Mouse (Mus musculus) cerebellum, adult 11-12 months (tissue): ENCODE results near the gene Asb13.

Source experiments
- DNase-seq: peaks from one replicate; pipeline ENCODE4 v3.0.0; 2022

The Asb13 gene

GRCm38 (mm10) chr13:3633895-3634811, at the start of gene Asb13:
Gene Asb13 (plus strand): TSS chr13:3634032.
- peak; percentile 88 for DNase-seq

- no peak for DNase-seq
Observed at GRCm38 (mm10) chr13:3590789-3591188, 43.0 kb upstream of the Asb13 start.

GRCm38 (mm10) chr13:3594311-3594710, 39.5 kb upstream of the Asb13 start:
- DNase-seq: no peak

GRCm38 (mm10) chr13:3596232-3596631, 37.6 kb upstream of the Asb13 start:
- no peak for DNase-seq

GRCm38 (mm10) chr13:3609780-3610117, 24.1 kb upstream of the Asb13 start:
- DNase-seq: no peak

- no peak for DNase-seq
Observed at GRCm38 (mm10) chr13:3610118-3610794, 23.6 kb upstream of the Asb13 start.

- peak; percentile 98 for DNase-seq
Observed at GRCm38 (mm10) chr13:3610795-3611438, 22.9 kb upstream of the Asb13 start, which contains the start of gene Fam208b. Gene Fam208b (minus strand): TSS chr13:3611108.

GRCm38 (mm10) chr13:3627139-3627538, 6.7 kb upstream of the Asb13 start:
- DNase-seq: no peak

- no peak for DNase-seq
Observed at GRCm38 (mm10) chr13:3628102-3628501, 5.7 kb upstream of the Asb13 start.

GRCm38 (mm10) chr13:3632551-3632950, 1.3 kb upstream of the Asb13 start:
- DNase-seq: no peak

- no peak for DNase-seq
Observed at GRCm38 (mm10) chr13:3633131-3633530, 701 bp upstream of the Asb13 start.

- DNase-seq: no peak
Observed at GRCm38 (mm10) chr13:3635076-3635475, 1.2 kb downstream of the Asb13 start.

- no peak for DNase-seq
Observed at GRCm38 (mm10) chr13:3636797-3637196, 3.0 kb downstream of the Asb13 start.

- no peak for DNase-seq
Observed at GRCm38 (mm10) chr13:3642049-3642448, 8.2 kb downstream of the Asb13 start.

- DNase-seq: no peak
Observed at GRCm38 (mm10) chr13:3642538-3642937, 8.7 kb downstream of the Asb13 start.

GRCm38 (mm10) chr13:3644871-3645270, 11.0 kb downstream of the Asb13 start:
- DNase-seq: no peak

GRCm38 (mm10) chr13:3645919-3646318, 12.1 kb downstream of the Asb13 start:
- no peak for DNase-seq

- no peak for DNase-seq
Observed at GRCm38 (mm10) chr13:3646566-3646965, 12.7 kb downstream of the Asb13 start.

GRCm38 (mm10) chr13:3650569-3650968, 16.7 kb downstream of the Asb13 start:
- no peak for DNase-seq

GRCm38 (mm10) chr13:3654432-3654831, 20.6 kb downstream of the Asb13 start:
- DNase-seq: no peak

- no peak for DNase-seq
Observed at GRCm38 (mm10) chr13:3659163-3660160, 25.6 kb downstream of the Asb13 start.

- DNase-seq: no peak
Observed at GRCm38 (mm10) chr13:3664241-3664640, 30.4 kb downstream of the Asb13 start.
